12 mouse cellular contexts compared by ENCODE assay signal in genomic region chr5:135016224-135016759, GRCm38 (mm10). TPM values are rescaled to one million over a fixed set of nuclear protein-coding genes. Genes with fewer than 3 reads are reported as not detected.
DNase-seq lines count a peak whose midpoint lies in the region; ATAC-seq and TF ChIP-seq lines count a peak whose summit lies in the region.
"Had no signal": no experiment of that assay in that cellular context is flagged by ENCODE, and none has a peak within 500 bp of the region (broad histone marks: within the 10 kb centered on the region; RNA-seq: fewer than 3 reads in every experiment).

No protein-coding gene starts in this region.

- peaks cover 6% of the 10 kb centered on the region; the same call in 1 of the 2 replicates for H3K4me1 ChIP-seq in kidney, postnatal 0 days (replicated peaks; ENCODE audit: insufficient read depth, low read length)
- H3K4me1 ChIP-seq in lung, postnatal 0 days (ENCODE audit: insufficient read depth, low read depth, low read length), result no peaks in the 10 kb centered on the region
- peaks cover 3% of the 10 kb centered on the region for H3K4me1 ChIP-seq in cerebellum, adult 2 months (ENCODE audit: control insufficient read depth, insufficient read depth, low read length)

- no peak for ATAC-seq in CD4-positive, CD25-positive, alpha-beta regulatory T cell, adult 4 months
- ATAC-seq in kidney, postnatal 0 days (replicated peaks; ENCODE audit: low FRiP score, low read depth), result no peak
- no peak for ATAC-seq in lung, postnatal 0 days
- ATAC-seq: midbrain, embryonic 15.5 days had no signal

- DNase-seq in CD4-positive, CD25-positive, alpha-beta regulatory T cell, adult 2 months (ENCODE audit: low read depth, low spot score), result peak; percentile 50
- no peak for DNase-seq in kidney, postnatal 0 days (ENCODE audit: low spot score)
- DNase-seq in kidney, adult 18-20 months, result no peak
- DNase-seq in lung, postnatal 0 days (ENCODE audit: low spot score), result no peak
- DNase-seq in lung, adult 18-20 months, result no peak
- DNase-seq in naive thymus-derived CD4-positive, alpha-beta T cell, adult 2 months (ENCODE audit: low read depth), result peak; percentile 53
- no peak for DNase-seq in cerebellum, adult 2 months

- TF ChIP-seq EP300 in lung, postnatal 0 days (IDR thresholded peaks at IDR 0.05), result no peak

- peak; percentile 49 for TF ChIP-seq CTCF in kidney, postnatal 0 days (IDR thresholded peaks at IDR 0.05; ENCODE audit: low read depth)
- peak; percentile 34 for TF ChIP-seq CTCF in lung, postnatal 0 days (IDR thresholded peaks at IDR 0.05)
- TF ChIP-seq CTCF in cerebellum, adult 2 months (IDR thresholded peaks at IDR 0.05; ENCODE audit: borderline replicate concordance, insufficient read depth, low read depth, low read length), result no peak

- 47% methylated on average over 4 of the region's 4 CpGs for WGBS in kidney, postnatal 0 days
- 39% methylated on average over 4 of the region's 4 CpGs for WGBS in lung, postnatal 0 days
- WGBS in cerebellum, adult 2 months, result 53% methylated on average over 4 of the region's 4 CpGs

- no peaks in the 10 kb centered on the region for H3K27me3 ChIP-seq in kidney, postnatal 0 days (ENCODE audit: insufficient read depth, low read length)
- H3K27me3 ChIP-seq in lung, postnatal 0 days (replicated peaks; ENCODE audit: insufficient read depth, low read length), result no peaks in the 10 kb centered on the region
- H3K27me3 ChIP-seq in cerebellum, adult 2 months (ENCODE audit: control insufficient read depth, insufficient read depth, low read length), result no peaks in the 10 kb centered on the region
- H3K27me3 ChIP-seq: heart, embryonic 13.5 days; midbrain, embryonic 15.5 days; neural tube, embryonic 12.5 days had no signal

- no peaks in the 10 kb centered on the region for H3K9me3 ChIP-seq in kidney, postnatal 0 days (replicated peaks; ENCODE audit: low read length)
- H3K9me3 ChIP-seq in lung, postnatal 0 days (ENCODE audit: low read length), result no peaks in the 10 kb centered on the region
- H3K9me3 ChIP-seq: forebrain, embryonic 12.5 days; heart, embryonic 13.5 days; midbrain, embryonic 15.5 days; neural tube, embryonic 12.5 days had no signal

- H3K9ac ChIP-seq in kidney, postnatal 0 days (ENCODE audit: low read depth, low read length), result no peak overlapping the region
- H3K9ac ChIP-seq in lung, postnatal 0 days (replicated peaks; ENCODE audit: low read depth), result no peak overlapping the region
- H3K9ac ChIP-seq: forebrain, embryonic 12.5 days; heart, embryonic 13.5 days; midbrain, embryonic 15.5 days; neural tube, embryonic 12.5 days had no signal

- no peak overlapping the region for H3K27ac ChIP-seq in kidney, postnatal 0 days
- no peak overlapping the region for H3K27ac ChIP-seq in lung, postnatal 0 days (ENCODE audit: low read length)
- no peak overlapping the region for H3K27ac ChIP-seq in cerebellum, adult 2 months (ENCODE audit: insufficient read depth, low read length)
- H3K27ac ChIP-seq: forebrain, embryonic 12.5 days; heart, embryonic 13.5 days; midbrain, embryonic 15.5 days; neural tube, embryonic 12.5 days had no signal

- H3K4me2 ChIP-seq in kidney, postnatal 0 days (ENCODE audit: low read length), result no peak overlapping the region
- no peak overlapping the region for H3K4me2 ChIP-seq in lung, postnatal 0 days (replicated peaks; ENCODE audit: low read depth, low read length)
- H3K4me2 ChIP-seq: forebrain, embryonic 12.5 days; heart, embryonic 13.5 days; midbrain, embryonic 15.5 days; neural tube, embryonic 12.5 days had no signal

- TF ChIP-seq POLR2A in cerebellum, adult 2 months (IDR thresholded peaks at IDR 0.05; ENCODE audit: borderline replicate concordance, insufficient read depth, low read length), result no peak

- no peaks in the 10 kb centered on the region for H3K36me3 ChIP-seq in kidney, postnatal 0 days (ENCODE audit: insufficient read depth, low read length)
- no peaks in the 10 kb centered on the region for H3K36me3 ChIP-seq in lung, postnatal 0 days (ENCODE audit: insufficient read depth, low read length)
- H3K36me3 ChIP-seq: forebrain, embryonic 12.5 days; midbrain, embryonic 15.5 days; neural tube, embryonic 12.5 days had no signal

- no peak overlapping the region for H3K4me3 ChIP-seq in kidney, postnatal 0 days (replicated peaks; ENCODE audit: low read depth, low read length)
- H3K4me3 ChIP-seq in lung, postnatal 0 days (ENCODE audit: low read depth, low read length), result no peak overlapping the region
- H3K4me3 ChIP-seq in cerebellum, adult 2 months (replicated peaks; ENCODE audit: insufficient read depth, low read depth, low read length), result no peak overlapping the region
- H3K4me3 ChIP-seq: forebrain, embryonic 12.5 days; heart, embryonic 13.5 days; midbrain, embryonic 15.5 days; neural tube, embryonic 12.5 days had no signal

RNA-seq across cellular contexts. Expression of gene Stx1a, which starts 7.0 kb away (rescaled TPM):
- 10 to 100 TPM; 15.4 to 27.0 TPM for polyA plus RNA-seq in CD4-positive, CD25-positive, alpha-beta regulatory T cell, adult 4 months (2017; shearing (Covaris generic))
- 6.6 and 9.0 TPM in 2 replicates for polyA plus RNA-seq in kidney, postnatal 0 days (2015; fragmentation: Nextera tagmentation; extraction: Ambion mirVana)
- 5.5 and 5.8 TPM in 2 replicates for polyA plus RNA-seq in lung, postnatal 0 days (2015; fragmentation: Nextera tagmentation; extraction: Ambion mirVana)
- 12.1 and 12.4 TPM in 2 replicates for polyA plus RNA-seq in cerebellum, adult 2 months (2012; rRNA removed)

RNA-seq across cellular contexts. Expression of gene Abhd11, which starts 7.3 kb away (rescaled TPM):
- 10 to 100 TPM; 64.3 to 80.5 TPM for polyA plus RNA-seq in CD4-positive, CD25-positive, alpha-beta regulatory T cell, adult 4 months (2017; shearing (Covaris generic))
- 93.7 and 94.5 TPM in 2 replicates for polyA plus RNA-seq in kidney, postnatal 0 days (2015; fragmentation: Nextera tagmentation; extraction: Ambion mirVana)
- polyA plus RNA-seq in lung, postnatal 0 days (2015; fragmentation: Nextera tagmentation; extraction: Ambion mirVana), result 72.9 and 80.9 TPM in 2 replicates
- 59.0 and 65.1 TPM in 2 replicates for polyA plus RNA-seq in cerebellum, adult 2 months (2012; rRNA removed)

RNA-seq across cellular contexts. Expression of gene Cldn3, which starts 30.3 kb away (rescaled TPM):
- not detected for polyA plus RNA-seq in CD4-positive, CD25-positive, alpha-beta regulatory T cell, adult 4 months (2017; shearing (Covaris generic))
- 72.4 and 72.9 TPM in 2 replicates for polyA plus RNA-seq in kidney, postnatal 0 days (2015; fragmentation: Nextera tagmentation; extraction: Ambion mirVana)
- 547 and 583 TPM in 2 replicates for polyA plus RNA-seq in lung, postnatal 0 days (2015; fragmentation: Nextera tagmentation; extraction: Ambion mirVana)
- polyA plus RNA-seq in cerebellum, adult 2 months (2012; rRNA removed), result 0.52 and 0.67 TPM in 2 replicates

RNA-seq across cellular contexts. Expression of gene Dnajc30, which starts 47.7 kb away (rescaled TPM):
- 10 to 100 TPM; 23.4 to 36.6 TPM for polyA plus RNA-seq in CD4-positive, CD25-positive, alpha-beta regulatory T cell, adult 4 months (2017; shearing (Covaris generic))
- 42.4 and 42.6 TPM in 2 replicates for polyA plus RNA-seq in kidney, postnatal 0 days (2015; fragmentation: Nextera tagmentation; extraction: Ambion mirVana)
- 28.0 and 28.8 TPM in 2 replicates for polyA plus RNA-seq in lung, postnatal 0 days (2015; fragmentation: Nextera tagmentation; extraction: Ambion mirVana)
- 45.4 and 46.6 TPM in 2 replicates for polyA plus RNA-seq in cerebellum, adult 2 months (2012; rRNA removed)

RNA-seq across cellular contexts. Expression of gene Bud23, which starts 48.5 kb away (rescaled TPM):
- 100 to 1,000 TPM in 1 of 2 experiments, 10 to 100 TPM in 1; 60.8 to 103 TPM for polyA plus RNA-seq in CD4-positive, CD25-positive, alpha-beta regulatory T cell, adult 4 months (2017; shearing (Covaris generic))
- polyA plus RNA-seq in kidney, postnatal 0 days (2015; fragmentation: Nextera tagmentation; extraction: Ambion mirVana), result 80.4 and 85.2 TPM in 2 replicates
- 52.2 and 53.1 TPM in 2 replicates for polyA plus RNA-seq in lung, postnatal 0 days (2015; fragmentation: Nextera tagmentation; extraction: Ambion mirVana)
- polyA plus RNA-seq in cerebellum, adult 2 months (2012; rRNA removed), result 69.2 and 72.8 TPM in 2 replicates

Comparison
In these comparisons a context has a peak if more than half of its experiments do, and no peak if none do; other contexts are left out.
1. DNase-seq: peak in CD4-positive, CD25-positive, alpha-beta regulatory T cell, adult 2 months (single experiment) and naive thymus-derived CD4-positive, alpha-beta T cell, adult 2 months (single experiment); none in kidney, postnatal 0 days (single experiment), kidney, adult 18-20 months (single experiment), lung, postnatal 0 days (single experiment), lung, adult 18-20 months (0 of 2) and cerebellum, adult 2 months (0 of 2).
2. RNA of gene Cldn3, which starts 30.3 kb away (polyA plus RNA-seq): 547 to 583 TPM in lung, postnatal 0 days and 72.4 to 72.9 TPM in kidney, postnatal 0 days; 0.52 to 0.67 TPM in cerebellum, adult 2 months and not detected in CD4-positive, CD25-positive, alpha-beta regulatory T cell, adult 4 months; every median in the first group is over 10 times any median in the second.